Comparison of ENCODE assay signal across 8 mouse cellular contexts in the genomic region with DNA sequence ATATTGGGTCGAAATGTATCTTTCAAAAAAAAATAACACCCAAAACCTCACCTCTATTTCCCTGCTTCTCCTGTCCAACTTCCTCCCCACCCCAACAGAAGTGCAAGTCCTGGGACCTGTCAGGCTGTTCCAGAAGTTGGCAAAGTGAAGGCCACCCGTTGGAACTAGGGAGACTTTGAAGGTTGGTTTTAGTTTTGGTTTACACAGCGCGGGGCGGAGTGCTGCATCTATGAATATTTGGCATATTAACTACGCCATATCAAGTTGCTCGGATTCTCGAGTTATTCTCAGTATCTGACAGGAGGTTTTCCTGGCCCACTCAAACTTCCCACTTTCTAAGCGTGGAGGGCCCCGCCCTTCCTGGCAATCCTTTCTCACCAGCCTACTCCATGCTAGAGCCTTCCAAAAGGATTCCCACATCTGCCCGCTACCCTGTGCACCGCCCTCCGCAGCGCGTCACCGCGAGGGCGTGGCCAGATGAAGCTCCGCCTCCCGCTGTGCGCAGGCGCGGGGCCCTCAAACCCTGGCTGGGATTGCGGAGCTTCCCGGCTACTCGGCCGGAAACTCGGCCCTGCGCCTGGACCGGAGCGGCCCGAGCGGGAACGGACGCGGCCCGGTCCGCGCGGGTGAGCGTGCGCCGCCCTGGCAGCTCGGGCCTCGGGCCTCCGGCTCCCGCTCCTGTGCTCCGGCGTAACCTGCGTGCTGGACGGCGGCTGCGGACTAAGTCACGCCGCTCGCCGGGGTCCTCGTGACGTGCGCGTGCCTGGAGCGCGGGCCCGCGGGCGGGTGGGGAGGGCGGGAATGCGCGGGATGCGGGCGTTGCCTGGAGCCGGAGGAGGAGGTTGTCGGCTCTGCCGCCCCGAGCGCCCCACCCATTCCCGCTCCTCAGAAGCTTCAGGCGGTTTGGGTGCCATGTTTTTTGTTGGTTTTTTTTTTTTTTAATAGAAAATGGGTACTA. TPM values are rescaled to one million over a fixed set of nuclear protein-coding genes. Genes with fewer than 3 reads are reported as not detected.
DNase-seq lines count a peak whose midpoint lies in the region; ATAC-seq lines count a peak whose summit lies in the region.

A gene (plus strand): TSS at position 474 of the 958 bp plus-strand sequence.

- H3K4me3 ChIP-seq in hindbrain, embryonic 16.5 days (ENCODE audit: low read length) = peak within 1 kb of the TSS; percentile 88
- H3K4me3 ChIP-seq in macrophage (ENCODE audit: inconsistent target) = peak within 1 kb of the TSS; percentile 61

- H3K79me2 ChIP-seq in macrophage (ENCODE audit: inconsistent target) = no peaks in the 10 kb centered on the region

- H3K36me3 ChIP-seq in hindbrain, embryonic 16.5 days (ENCODE audit: control insufficient read depth, insufficient read depth, low read length) = no peaks in the 10 kb centered on the region
- no peaks in the 10 kb centered on the region for H3K36me3 ChIP-seq in macrophage (ENCODE audit: inconsistent target)

- WGBS in hindbrain, embryonic 16.5 days = 3% methylated on average over 67 of the region's 78 CpGs
- WGBS in macrophage (ENCODE audit: missing documents) = under 1% methylated on average over 64 of the region's 78 CpGs

- H3K27me3 ChIP-seq in hindbrain, embryonic 16.5 days (replicated peaks; ENCODE audit: control insufficient read depth, insufficient read depth, low read length) = no peaks in the 10 kb centered on the region

- H3K27ac ChIP-seq in hindbrain, embryonic 16.5 days (ENCODE audit: low read depth, low read length) = peak within 1 kb of the TSS; percentile 99
- H3K27ac ChIP-seq in macrophage = peak within 1 kb of the TSS; percentile 58

- H3K9me3 ChIP-seq in hindbrain, embryonic 16.5 days (ENCODE audit: control insufficient read depth, low read length) = no peaks in the 10 kb centered on the region

- peak; percentile 93 for DNase-seq in R1 (ENCODE audit: low read depth, low spot score)
- peak; percentile 98 to 99 for DNase-seq in cerebellum, postnatal 25 days
- peak; percentile 98 for DNase-seq in frontal cortex, postnatal 36 days (ENCODE audit: low spot score in 2 of 2)
- DNase-seq in left cerebral cortex, adult 18-20 months (ENCODE audit: low spot score in 2 of 2) = peak; percentile 97 to 98
- peak; percentile 97 for DNase-seq in right cerebral cortex, adult 18-20 months
- DNase-seq in urinary bladder, postnatal 10 days (ENCODE audit: low spot score) = peak; percentile 86

- H3K9ac ChIP-seq in hindbrain, embryonic 16.5 days (ENCODE audit: low read depth, low read length) = peak within 1 kb of the TSS; percentile 96

- H3K4me1 ChIP-seq in hindbrain, embryonic 16.5 days (ENCODE audit: control insufficient read depth, insufficient read depth, low read depth, low read length) = peaks cover 5% of the 10 kb centered on the region; the same call in 1 of the 2 replicates

- peak; percentile 99 for ATAC-seq in hindbrain, embryonic 16.5 days

- peak within 1 kb of the TSS; percentile 70 for H3K4me2 ChIP-seq in hindbrain, embryonic 16.5 days (ENCODE audit: low read length)

RNA-seq across cellular contexts. Expression of the gene that starts here (rescaled TPM):
- polyA plus RNA-seq in hindbrain, embryonic 16.5 days (2015; fragmentation: Nextera tagmentation; extraction: Ambion mirVana) = 17.2 TPM in 2 replicates
- total RNA-seq in left cerebral cortex, adult 18-20 months (2021) = 10 to 100 TPM in 1 of 2 experiments, 1 to 10 TPM in 1; 9.7 to 11.8 TPM
- total RNA-seq in macrophage (2018; cell fraction: chromatin; rRNA removed) = 10 to 100 TPM in 6 of 26 experiments, 1 to 10 TPM in 20; 3.1 to 16.3 (median 8.0) TPM
- 1 to 10 TPM; 4.2 to 8.4 (median 6.2) TPM for total RNA-seq in macrophage (2018; cell fraction: cytosol; rRNA removed)
- 10 to 100 TPM in 4 of 26 experiments, 1 to 10 TPM in 22; 3.5 to 14.6 (median 6.3) TPM for total RNA-seq in macrophage (2018; cell fraction: nucleus; rRNA removed)
- polyA plus RNA-seq in macrophage (2018) = 4.3 to 8.4 TPM (median 8.0 TPM) in 3 replicates

Comparison
In these comparisons a context has a peak if more than half of its experiments do, and no peak if none do; other contexts are left out.
1. Peak in every context shown above with its lines: DNase-seq, ATAC-seq, H3K4me3 ChIP-seq and H3K27ac ChIP-seq.